Mouse (Mus musculus): ENCODE data around the gene Snx14. TPM values are rescaled to one million over a fixed set of nuclear protein-coding genes. Genes with fewer than 3 reads are reported as not detected.

Gene Snx14
- polyA plus RNA-seq, 1 experiment from 2014 or later: 32.9 TPM

DNA sequence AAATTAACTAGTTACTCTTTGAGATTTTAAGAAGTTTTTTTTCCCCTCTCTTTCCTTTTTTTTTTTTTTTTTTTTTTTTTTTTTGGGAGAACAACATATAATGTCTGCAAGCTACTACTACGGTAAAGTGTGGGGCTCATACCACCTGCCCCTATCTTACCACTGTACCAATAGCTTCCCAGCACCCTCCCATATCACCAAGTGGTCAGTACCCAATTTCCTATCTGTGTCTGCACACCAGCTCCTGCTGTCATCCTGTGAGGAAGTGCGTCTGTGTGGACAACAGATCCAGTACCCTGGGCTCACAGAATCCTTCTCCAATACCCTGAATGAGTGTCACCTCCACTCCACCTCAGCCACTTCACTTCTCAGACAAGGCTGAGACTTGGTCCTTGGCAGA is 79.6 kb downstream of the Snx14 start:
- WGBS: 86% methylated on average over 2 of the region's 2 CpGs
- DNase-seq (ENCODE audit: low spot score) (no peak), ATAC-seq (ENCODE audit: low FRiP score) (no peak)
- Histone ChIP-seq H3K9ac (no peak overlapping the region), H3K9me3 (ENCODE audit: control insufficient read depth, low read length) (no peaks in the 10 kb centered on the region), H3K27ac (no peak overlapping the region), H3K4me1 (replicated peaks; ENCODE audit: control insufficient read depth, insufficient read depth, low read length) (no peaks in the 10 kb centered on the region), H3K4me2 (replicated peaks) (no peak overlapping the region), H3K27me3 (ENCODE audit: control insufficient read depth, insufficient read depth, low read length) (no peaks in the 10 kb centered on the region), H3K4me3 (replicated peaks; ENCODE audit: low read length) (no peak overlapping the region), H3K36me3 (replicated peaks; ENCODE audit: control insufficient read depth, insufficient read depth) (no peaks in the 10 kb centered on the region)

GRCm38 (mm10) chr9:88357173-88357572 is 81.6 kb downstream of the Snx14 start:
- no peak overlapping the region for H3K4me2 ChIP-seq (replicated peaks)
- H3K27me3 ChIP-seq (ENCODE audit: control insufficient read depth, insufficient read depth, low read length): no peaks in the 10 kb centered on the region
- ATAC-seq (ENCODE audit: low FRiP score) (no peak), DNase-seq (ENCODE audit: low spot score) (no peak)
- peaks cover 9% of the 10 kb centered on the region; the same call in 1 of the 2 replicates for H3K4me1 ChIP-seq (replicated peaks; ENCODE audit: control insufficient read depth, insufficient read depth, low read length)
- WGBS: 68% methylated on average over 3 of the region's 3 CpGs
- H3K9ac ChIP-seq: no peak overlapping the region
- no peak overlapping the region for H3K4me3 ChIP-seq (replicated peaks; ENCODE audit: low read length)
- H3K9me3 ChIP-seq (ENCODE audit: control insufficient read depth, low read length): no peaks in the 10 kb centered on the region
- H3K36me3 ChIP-seq (replicated peaks; ENCODE audit: control insufficient read depth, insufficient read depth): no peaks in the 10 kb centered on the region
- H3K27ac ChIP-seq: no peak overlapping the region

GRCm38 (mm10) chr9:88353459-88353858 is 85.3 kb downstream of the Snx14 start:
- H3K9me3 ChIP-seq (ENCODE audit: control insufficient read depth, low read length): no peaks in the 10 kb centered on the region
- H3K27me3 ChIP-seq (ENCODE audit: control insufficient read depth, insufficient read depth, low read length): no peaks in the 10 kb centered on the region
- no peak for ATAC-seq (ENCODE audit: low FRiP score)
- H3K4me2 ChIP-seq (replicated peaks): no peak overlapping the region
- peaks cover 9% of the 10 kb centered on the region; the same call in 1 of the 2 replicates for H3K4me1 ChIP-seq (replicated peaks; ENCODE audit: control insufficient read depth, insufficient read depth, low read length)
- no peaks in the 10 kb centered on the region for H3K36me3 ChIP-seq (replicated peaks; ENCODE audit: control insufficient read depth, insufficient read depth)
- no peak overlapping the region for H3K9ac ChIP-seq
- H3K4me3 ChIP-seq (replicated peaks; ENCODE audit: low read length): no peak overlapping the region
- 91% methylated on average over 7 of the region's 7 CpGs for WGBS
- DNase-seq (ENCODE audit: low spot score): no peak
- H3K27ac ChIP-seq: no peak overlapping the region

DNA sequence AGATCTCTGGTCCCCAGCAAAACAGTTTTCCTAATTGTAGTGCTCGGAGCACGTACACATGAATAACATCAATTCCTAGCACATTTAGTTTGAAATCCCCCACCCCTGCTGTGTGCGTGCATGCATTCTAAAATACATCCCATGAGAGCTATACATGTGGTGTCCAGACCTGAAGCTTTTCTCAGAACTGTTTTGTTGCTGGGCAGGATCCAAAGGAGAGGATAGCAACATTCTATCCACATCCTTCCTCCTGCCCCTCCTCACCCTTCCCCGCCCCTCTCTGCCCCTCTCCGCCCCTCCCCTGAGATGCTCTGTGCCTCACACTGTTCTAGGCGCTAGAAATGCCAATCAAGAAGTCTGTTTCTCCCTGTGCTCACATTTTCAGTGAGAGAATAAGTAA is 86.0 kb downstream of the Snx14 start:
- H3K4me1 ChIP-seq (replicated peaks; ENCODE audit: control insufficient read depth, insufficient read depth, low read length): peaks cover 9% of the 10 kb centered on the region; the same call in 1 of the 2 replicates
- H3K4me2 ChIP-seq (replicated peaks): 0 out of 2 replicates have a peak overlapping the region, but pooled peaks have one; percentile 4
- no peak for DNase-seq (ENCODE audit: low spot score)
- no peaks in the 10 kb centered on the region for H3K9me3 ChIP-seq (ENCODE audit: control insufficient read depth, low read length)
- H3K9ac ChIP-seq: no peak overlapping the region
- no peaks in the 10 kb centered on the region for H3K27me3 ChIP-seq (ENCODE audit: control insufficient read depth, insufficient read depth, low read length)
- WGBS: 47% methylated on average over 6 of the region's 6 CpGs
- no peak overlapping the region for H3K4me3 ChIP-seq (replicated peaks; ENCODE audit: low read length)
- no peaks in the 10 kb centered on the region for H3K36me3 ChIP-seq (replicated peaks; ENCODE audit: control insufficient read depth, insufficient read depth)
- ATAC-seq (ENCODE audit: low FRiP score): peak; percentile 53; the same call in 1 of the 2 replicates
- H3K27ac ChIP-seq: no peak overlapping the region

DNA sequence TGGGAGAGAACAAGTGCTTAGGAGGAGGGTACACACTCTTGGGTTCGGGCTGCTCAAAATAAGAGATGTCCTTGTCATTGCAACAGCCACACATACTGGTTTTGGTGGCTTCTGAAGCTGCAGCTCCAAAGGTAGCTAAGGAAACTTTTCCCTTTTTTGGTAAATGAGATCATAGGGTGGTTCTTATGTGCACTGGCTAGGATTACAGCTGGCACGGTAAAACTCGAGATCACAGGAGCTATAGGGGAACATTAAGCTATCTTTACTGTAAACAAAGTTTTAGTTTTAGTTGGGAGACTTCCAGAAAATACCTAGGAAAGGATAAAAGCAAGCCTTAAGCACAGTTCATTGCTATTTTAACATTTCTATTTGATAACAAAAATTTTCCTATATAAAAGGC is 87.6 kb downstream of the Snx14 start:
- Histone ChIP-seq H3K9me3 (ENCODE audit: control insufficient read depth, low read length) (no peaks in the 10 kb centered on the region), H3K4me1 (replicated peaks; ENCODE audit: control insufficient read depth, insufficient read depth, low read length) (peaks cover 9% of the 10 kb centered on the region; the same call in 1 of the 2 replicates), H3K4me3 (replicated peaks; ENCODE audit: low read length) (no peak overlapping the region), H3K27me3 (ENCODE audit: control insufficient read depth, insufficient read depth, low read length) (no peaks in the 10 kb centered on the region), H3K9ac (no peak overlapping the region), H3K36me3 (replicated peaks; ENCODE audit: control insufficient read depth, insufficient read depth) (no peaks in the 10 kb centered on the region), H3K27ac (no peak overlapping the region), H3K4me2 (replicated peaks) (no peak overlapping the region)
- 78% methylated on average over 3 of the region's 3 CpGs for WGBS
- ATAC-seq (ENCODE audit: low FRiP score) (no peak), DNase-seq (ENCODE audit: low spot score) (no peak)

DNA sequence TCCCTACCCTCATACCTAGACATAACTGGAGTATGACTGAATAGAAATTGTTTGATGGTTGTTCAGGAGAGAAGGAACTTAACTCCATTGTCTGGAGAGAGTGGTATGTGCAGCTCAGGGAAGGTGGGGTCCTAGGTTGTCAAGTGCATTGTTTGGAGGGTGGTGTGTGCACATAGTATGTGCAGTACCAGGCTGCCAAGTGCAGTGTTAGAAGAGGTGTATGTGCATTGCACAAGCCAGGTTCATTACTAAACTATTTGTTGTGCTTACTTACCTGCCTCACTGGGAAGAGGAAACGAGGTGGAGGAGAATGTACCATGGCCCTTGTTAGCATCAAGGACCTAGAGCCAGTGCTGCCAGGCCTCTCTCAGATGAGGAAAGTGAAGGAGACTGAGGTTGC is 88.4 kb downstream of the Snx14 start:
- no peak overlapping the region for H3K4me2 ChIP-seq (replicated peaks)
- no peaks in the 10 kb centered on the region for H3K9me3 ChIP-seq (ENCODE audit: control insufficient read depth, low read length)
- no peaks in the 10 kb centered on the region for H3K27me3 ChIP-seq (ENCODE audit: control insufficient read depth, insufficient read depth, low read length)
- DNase-seq (ENCODE audit: low spot score): no peak
- WGBS: 84% methylated on average over 1 of the region's 1 CpGs
- no peak overlapping the region for H3K9ac ChIP-seq
- peaks cover 9% of the 10 kb centered on the region; the same call in 1 of the 2 replicates for H3K4me1 ChIP-seq (replicated peaks; ENCODE audit: control insufficient read depth, insufficient read depth, low read length)
- H3K27ac ChIP-seq: no peak overlapping the region
- H3K4me3 ChIP-seq (replicated peaks; ENCODE audit: low read length): no peak overlapping the region
- no peaks in the 10 kb centered on the region for H3K36me3 ChIP-seq (replicated peaks; ENCODE audit: control insufficient read depth, insufficient read depth)
- ATAC-seq (ENCODE audit: low FRiP score): no peak

DNA sequence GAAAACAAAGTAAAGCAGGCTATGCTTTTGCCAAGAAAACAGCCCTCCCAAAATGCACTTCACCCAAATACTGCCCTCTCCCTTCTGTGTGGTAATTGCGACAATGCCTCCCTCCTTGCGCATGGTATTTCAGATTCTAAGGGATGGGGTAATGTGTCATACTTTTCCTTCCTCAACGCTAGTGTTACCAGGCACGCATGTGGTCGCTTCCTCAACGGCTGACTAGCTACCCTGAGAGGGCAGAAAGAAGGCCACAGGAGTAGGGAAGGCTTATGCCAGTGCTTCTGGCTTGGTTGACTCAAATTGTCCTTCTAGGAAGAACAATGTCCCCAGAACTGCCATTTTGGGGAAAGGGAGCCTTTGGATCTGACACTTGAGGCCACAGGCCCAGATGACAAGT is 90.1 kb downstream of the Snx14 start:
- peaks cover 9% of the 10 kb centered on the region; the same call in 1 of the 2 replicates for H3K4me1 ChIP-seq (replicated peaks; ENCODE audit: control insufficient read depth, insufficient read depth, low read length)
- DNase-seq (ENCODE audit: low spot score) (no peak), ATAC-seq (ENCODE audit: low FRiP score) (no peak)
- H3K4me2 ChIP-seq (replicated peaks): no peak overlapping the region
- H3K9me3 ChIP-seq (ENCODE audit: control insufficient read depth, low read length): no peaks in the 10 kb centered on the region
- no peak overlapping the region for H3K27ac ChIP-seq
- H3K27me3 ChIP-seq (ENCODE audit: control insufficient read depth, insufficient read depth, low read length): no peaks in the 10 kb centered on the region
- H3K9ac ChIP-seq: no peak overlapping the region
- no peaks in the 10 kb centered on the region for H3K36me3 ChIP-seq (replicated peaks; ENCODE audit: control insufficient read depth, insufficient read depth)
- H3K4me3 ChIP-seq (replicated peaks; ENCODE audit: low read length): no peak overlapping the region
- 91% methylated on average over 6 of the region's 6 CpGs for WGBS

- H3K27ac ChIP-seq: no peak overlapping the region
- H3K4me1 ChIP-seq (replicated peaks; ENCODE audit: control insufficient read depth, insufficient read depth, low read length): no peaks in the 10 kb centered on the region
- H3K9me3 ChIP-seq (ENCODE audit: control insufficient read depth, low read length): no peaks in the 10 kb centered on the region
- 71% methylated on average over 5 of the region's 5 CpGs for WGBS
- no peak for DNase-seq (ENCODE audit: low spot score)
- H3K36me3 ChIP-seq (replicated peaks; ENCODE audit: control insufficient read depth, insufficient read depth): no peaks in the 10 kb centered on the region
- H3K4me3 ChIP-seq (replicated peaks; ENCODE audit: low read length): no peak overlapping the region
- no peaks in the 10 kb centered on the region for H3K27me3 ChIP-seq (ENCODE audit: control insufficient read depth, insufficient read depth, low read length)
- H3K9ac ChIP-seq: no peak overlapping the region
- H3K4me2 ChIP-seq (replicated peaks): no peak overlapping the region
- ATAC-seq (ENCODE audit: low FRiP score): no peak
These were observed 91.9 kb downstream of the Snx14 start for GRCm38 (mm10) chr9:88346857-88347256.

DNA sequence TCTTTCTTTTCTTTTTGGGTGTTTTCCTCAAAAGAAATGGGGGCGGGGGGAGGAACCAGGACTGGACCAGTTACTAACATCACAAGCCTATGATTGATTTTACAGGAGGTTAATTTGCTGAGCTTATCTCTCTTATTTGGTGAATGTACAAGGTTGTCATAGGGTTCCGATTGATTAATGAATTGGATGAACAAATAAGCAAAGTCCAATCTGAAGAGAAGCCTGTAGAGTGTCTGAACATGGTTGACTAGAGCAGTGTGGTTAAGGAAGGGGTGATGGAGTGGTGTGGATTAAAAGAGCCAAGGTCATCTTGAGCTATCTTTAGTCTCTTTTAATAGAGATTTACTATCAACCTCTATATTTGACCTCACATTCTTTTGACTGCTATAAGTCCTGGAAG is 94.3 kb downstream of the Snx14 start:
- DNase-seq (ENCODE audit: low spot score) (no peak), ATAC-seq (ENCODE audit: low FRiP score) (no peak)
- Histone ChIP-seq H3K9ac (no peak overlapping the region), H3K4me3 (replicated peaks; ENCODE audit: low read length) (no peak overlapping the region), H3K9me3 (ENCODE audit: control insufficient read depth, low read length) (no peaks in the 10 kb centered on the region), H3K4me2 (replicated peaks) (no peak overlapping the region), H3K27me3 (ENCODE audit: control insufficient read depth, insufficient read depth, low read length) (no peaks in the 10 kb centered on the region), H3K4me1 (replicated peaks; ENCODE audit: control insufficient read depth, insufficient read depth, low read length) (no peaks in the 10 kb centered on the region), H3K27ac (no peak overlapping the region), H3K36me3 (replicated peaks; ENCODE audit: control insufficient read depth, insufficient read depth) (no peaks in the 10 kb centered on the region)
- WGBS: 92% methylated on average over 2 of the region's 2 CpGs

- ATAC-seq (ENCODE audit: low FRiP score): no peak
- DNase-seq (ENCODE audit: low spot score): no peak
- no peaks in the 10 kb centered on the region for H3K9me3 ChIP-seq (ENCODE audit: control insufficient read depth, low read length)
These were observed 96.1 kb downstream of the Snx14 start for GRCm38 (mm10) chr9:88342701-88343100.

More at GRCm38 (mm10) chr9:88342701-88343100, 96.1 kb downstream of the Snx14 start:
- Histone ChIP-seq H3K36me3 (replicated peaks; ENCODE audit: control insufficient read depth, insufficient read depth) (no peaks in the 10 kb centered on the region), H3K4me2 (replicated peaks) (no peak overlapping the region), H3K27ac (no peak overlapping the region), H3K4me3 (replicated peaks; ENCODE audit: low read length) (no peak overlapping the region), H3K27me3 (ENCODE audit: control insufficient read depth, insufficient read depth, low read length) (no peaks in the 10 kb centered on the region), H3K9ac (no peak overlapping the region), H3K4me1 (replicated peaks; ENCODE audit: control insufficient read depth, insufficient read depth, low read length) (no peaks in the 10 kb centered on the region)
- 65% methylated on average over 3 of the region's 3 CpGs for WGBS

Measured in hindbrain, embryonic 14.5 days (tissue).